Mouse (Mus musculus): ENCODE measurements at regions not wholly inside any gene's neighbourhood (a gene's known extent, or its start where the extent isn't known, plus 50 kb on each side); places are given as distances from the start of the nearest gene placed in this dataset.

- TF ChIP-seq POLR2A (IDR thresholded peaks at IDR 0.05; ENCODE audit: extremely low read depth, insufficient read depth, low read length), result no peak
- no peak for TF ChIP-seq CTCF (IDR thresholded peaks at IDR 0.05; ENCODE audit: low read depth, low read length)
Observed at GRCm38 (mm10) chr11:65537046-65537630, 251.0 kb downstream of the Map2k4 start.

Data from liver, adult 2 months (tissue).